Mouse (Mus musculus) hindbrain, embryonic 15.5 days (tissue): ENCODE measurements around the gene Trmt61a. TPM values are rescaled to one million over a fixed set of nuclear protein-coding genes. Genes with fewer than 3 reads are reported as not detected.
A peak's percentile ranks its signal among the peaks of the same experiment; 100 is the strongest.

Source experiments
- ATAC-seq: fragments of 200-750 bp; cut with Nextera tagmentation; 2 replicates; pipeline ENCODE4 v1.8.0; 2017; ENCODE audit warnings: low read depth, moderate number of reproducible peaks, moderate TSS enrichment; ENCODE audit not compliant: low FRiP score
- H3K27ac ChIP-seq: fragments of 300-500 bp; sonication (generic); replicated peaks from 2 replicates; pipeline ENCODE4 v1.5.1; 2015; ENCODE audit warnings: mild to moderate bottlenecking, inconsistent platforms
- H3K27me3 ChIP-seq: fragments of 300-500 bp; sonication (generic); 2 replicates; pipeline ENCODE4 v1.6.1; 2015; ENCODE audit warnings: control low read depth, inconsistent platforms
- H3K36me3 ChIP-seq: fragments of 300-500 bp; sonication (generic); 2 replicates; pipeline ENCODE4 v1.6.1; 2015; ENCODE audit warnings: control low read depth, inconsistent platforms
- H3K4me1 ChIP-seq: fragments of 300-500 bp; sonication (generic); replicated peaks from 2 replicates; pipeline ENCODE4 v1.6.1; 2015; ENCODE audit warnings: control low read depth, inconsistent platforms
- H3K4me2 ChIP-seq: fragments of 300-500 bp; sonication (generic); 2 replicates; pipeline ENCODE4 v1.6.1; 2015; ENCODE audit warnings: moderate library complexity, mild to moderate bottlenecking, inconsistent platforms
- H3K4me3 ChIP-seq: fragments of 300-500 bp; sonication (generic); 2 replicates; pipeline ENCODE4 v1.5.1; 2015; ENCODE audit warnings: mild to moderate bottlenecking, inconsistent platforms
- H3K9ac ChIP-seq: fragments of 300-500 bp; sonication (generic); 2 replicates; pipeline ENCODE4 v1.6.1; 2015; ENCODE audit warnings: inconsistent platforms
- H3K9me3 ChIP-seq: fragments of 300-500 bp; sonication (generic); 2 replicates; pipeline ENCODE4 v1.6.1; 2016; ENCODE audit warnings: control low read depth, inconsistent platforms
- WGBS: fragments of 180-500 bp; shearing (Covaris S2); methylation state at CpG from one replicate; pipeline ENCODE4 v1.1.7; 2015; 5-methylcytosine and 5-hydroxymethylcytosine counted together
- polyA plus RNA-seq: library from polyadenylated mRNA; unstranded; fragments of >200 nt; fragmentation: Nextera tagmentation; extraction: Ambion mirVana; gene quantifications from 2 replicates; pipeline ENCODE4 v1.2.1, GENCODE M21; 2015

The Trmt61a gene
- polyA plus RNA-seq, 1 experiment from 2014 or later: 11.5 TPM

DNA sequence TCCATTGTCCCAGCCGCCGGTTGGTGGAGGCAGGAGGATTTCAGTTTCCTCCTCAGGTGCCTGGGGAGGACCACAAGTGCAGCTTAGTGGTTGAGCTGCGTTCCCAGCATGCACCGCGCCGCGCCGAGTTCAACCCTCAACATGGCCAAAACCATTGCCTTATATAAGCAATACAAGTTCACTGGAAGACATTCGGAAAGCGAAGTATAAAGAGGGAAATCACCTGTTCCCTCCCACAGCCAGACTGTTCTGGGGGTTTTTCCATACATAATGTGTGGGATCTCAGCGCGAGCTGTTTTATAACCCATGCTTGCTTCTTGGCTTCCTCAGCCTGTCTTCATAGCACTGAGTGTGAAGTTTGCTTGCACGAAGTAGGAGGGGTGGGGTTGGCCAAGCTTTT lies 11.5 kb upstream of the Trmt61a start:
- ATAC-seq: no peak
- H3K27ac ChIP-seq: no peak overlapping the region
- 82% methylated on average over 13 of the region's 13 CpGs for WGBS
- peaks cover 10% of the 10 kb centered on the region; the same call in 1 of the 2 replicates for H3K36me3 ChIP-seq
- H3K4me3 ChIP-seq: no peak overlapping the region
- H3K9me3 ChIP-seq: no peaks in the 10 kb centered on the region
- H3K9ac ChIP-seq: no peak overlapping the region
- H3K4me2 ChIP-seq: no peak overlapping the region
- no peaks in the 10 kb centered on the region for H3K27me3 ChIP-seq
- peaks cover 32% of the 10 kb centered on the region for H3K4me1 ChIP-seq

DNA sequence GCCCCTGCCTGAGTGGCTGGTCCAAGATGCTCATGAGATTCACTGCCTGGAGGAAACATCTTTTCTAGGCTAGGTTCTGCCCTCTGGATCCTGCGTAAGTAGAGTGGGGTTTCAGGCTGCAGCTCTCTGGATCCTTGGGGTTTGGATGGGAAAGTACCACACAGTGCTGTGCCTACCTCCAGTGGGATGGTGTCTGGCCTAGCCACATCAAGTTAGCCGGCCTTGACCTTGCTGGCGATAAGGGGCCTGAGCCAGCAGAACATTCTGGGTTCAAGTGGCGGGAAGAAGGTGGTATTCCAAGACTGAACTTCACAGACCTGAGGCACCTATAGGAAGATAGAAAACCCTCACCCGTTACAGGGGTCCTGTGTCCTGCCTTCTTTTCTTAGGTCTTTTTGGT lies 10.5 kb upstream of the Trmt61a start:
- H3K4me2 ChIP-seq: no peak overlapping the region
- H3K36me3 ChIP-seq: peaks cover 6% of the 10 kb centered on the region; the same call in 1 of the 2 replicates
- H3K9me3 ChIP-seq: no peaks in the 10 kb centered on the region
- no peaks in the 10 kb centered on the region for H3K27me3 ChIP-seq
- 94% methylated on average over 5 of the region's 5 CpGs for WGBS
- ATAC-seq: no peak
- no peak overlapping the region for H3K4me3 ChIP-seq
- H3K9ac ChIP-seq: no peak overlapping the region
- peaks cover 34% of the 10 kb centered on the region for H3K4me1 ChIP-seq
- no peak overlapping the region for H3K27ac ChIP-seq

- Histone ChIP-seq H3K27ac (peak overlapping the region; percentile 81), H3K4me2 (peak overlapping the region; percentile 90), H3K9me3 (no peaks in the 10 kb centered on the region), H3K4me3 (peak overlapping the region; percentile 84), H3K27me3 (no peaks in the 10 kb centered on the region), H3K36me3 (peaks cover 6% of the 10 kb centered on the region; the same call in 1 of the 2 replicates), H3K9ac (peak overlapping the region; percentile 98; the same call in 1 of the 2 replicates), H3K4me1 (peaks cover 40% of the 10 kb centered on the region)
- peak; percentile 52; the same call in 1 of the 2 replicates for ATAC-seq
- under 1% methylated on average over 8 of the region's 8 CpGs for WGBS
These were observed 9.4 kb upstream of the Trmt61a start for GRCm38 (mm10) chr12:111668457-111668912.

DNA sequence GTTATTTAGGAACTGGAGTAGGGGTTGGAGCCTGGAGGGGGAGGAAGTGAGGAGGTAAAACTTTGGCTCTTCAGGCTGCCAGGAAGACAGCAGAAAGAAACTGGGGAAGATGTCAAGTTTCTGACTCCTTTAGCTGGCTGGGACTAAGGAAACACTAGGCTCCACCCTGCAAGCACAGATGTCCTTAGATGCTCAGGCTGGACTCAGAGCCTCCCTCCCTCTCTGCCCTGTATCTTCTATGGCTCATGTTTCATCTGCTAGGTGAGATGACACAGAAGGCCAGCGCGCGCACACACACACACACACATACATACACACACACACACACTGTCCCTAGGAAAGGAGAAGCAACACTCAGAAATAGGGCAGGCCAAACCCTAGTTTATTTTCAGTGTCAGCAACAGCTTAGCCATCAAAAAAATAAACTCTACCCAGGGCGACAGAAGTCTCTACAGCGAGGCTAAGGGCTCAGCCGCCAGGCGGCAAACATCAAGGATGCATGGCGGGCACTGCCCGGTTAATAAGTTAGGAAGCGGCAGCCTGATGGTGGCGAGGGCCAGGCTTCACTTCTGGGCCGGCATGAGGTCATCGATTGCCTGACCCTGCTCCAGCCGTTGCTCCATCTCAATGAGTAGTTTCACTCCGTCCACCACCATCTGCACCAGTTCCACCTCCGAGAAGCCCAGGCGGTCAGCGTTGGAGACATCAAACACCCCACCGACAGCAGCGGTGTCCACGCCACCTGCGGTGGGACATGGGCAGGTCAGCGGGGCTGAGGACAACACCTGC lies 8.7 kb upstream of the Trmt61a start:
- H3K4me2 ChIP-seq: peak overlapping the region; percentile 90
- H3K36me3 ChIP-seq: peaks cover 6% of the 10 kb centered on the region; the same call in 1 of the 2 replicates
- H3K27me3 ChIP-seq: no peaks in the 10 kb centered on the region
- H3K9ac ChIP-seq: peak overlapping the region; percentile 98
- peak overlapping the region; percentile 81 for H3K27ac ChIP-seq
- peak overlapping the region; percentile 84 for H3K4me3 ChIP-seq
- WGBS: 41% methylated on average over 23 of the region's 23 CpGs
- no peaks in the 10 kb centered on the region for H3K9me3 ChIP-seq
- ATAC-seq: no peak
- peaks cover 40% of the 10 kb centered on the region for H3K4me1 ChIP-seq

GRCm38 (mm10) chr12:111669961-111670360 lies 7.9 kb upstream of the Trmt61a start:
- H3K9ac ChIP-seq: peak overlapping the region; percentile 98
- peaks cover 6% of the 10 kb centered on the region; the same call in 1 of the 2 replicates for H3K36me3 ChIP-seq
- peak overlapping the region; percentile 90 for H3K4me2 ChIP-seq
- no peaks in the 10 kb centered on the region for H3K9me3 ChIP-seq
- 34% methylated on average over 8 of the region's 8 CpGs for WGBS
- no peaks in the 10 kb centered on the region for H3K27me3 ChIP-seq
- H3K4me3 ChIP-seq: peak overlapping the region; percentile 84
- peaks cover 40% of the 10 kb centered on the region for H3K4me1 ChIP-seq
- H3K27ac ChIP-seq: peak overlapping the region; percentile 94
- no peak for ATAC-seq

DNA sequence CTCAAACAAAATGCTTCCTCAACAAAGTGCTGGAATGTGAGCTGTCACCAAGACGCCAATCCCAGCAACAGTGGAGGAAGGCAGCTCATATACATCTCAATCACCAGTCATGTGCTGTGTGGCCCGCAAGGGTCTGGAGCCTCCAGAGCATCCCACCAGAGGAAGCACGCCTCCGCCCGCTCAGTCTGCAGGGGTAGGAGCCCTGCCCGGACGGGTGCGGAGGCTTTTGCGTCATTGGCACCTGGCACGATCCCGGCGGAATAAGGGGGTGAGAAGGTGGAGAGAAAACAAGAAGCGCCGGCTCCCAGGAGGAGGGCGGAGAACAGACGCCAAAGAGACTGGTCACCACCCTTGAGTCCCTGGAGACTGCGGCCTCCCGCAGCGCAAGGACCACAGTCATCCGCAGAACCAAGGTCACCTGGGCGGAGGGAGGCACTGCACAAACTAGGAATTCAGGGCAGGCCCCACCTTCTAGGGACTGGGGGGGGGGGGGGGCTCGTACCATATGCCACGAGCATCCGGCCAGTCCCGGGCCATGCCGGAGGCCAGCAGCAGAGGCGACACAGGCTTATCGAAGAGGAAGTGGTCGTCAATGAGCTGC lies 7.4 kb upstream of the Trmt61a start:
- WGBS: 3% methylated on average over 25 of the region's 29 CpGs
- no peak for ATAC-seq

GRCm38 (mm10) chr12:111670976-111671375 lies 6.9 kb upstream of the Trmt61a start:
- peak overlapping the region; percentile 94 for H3K27ac ChIP-seq
- peak overlapping the region; percentile 90 for H3K4me2 ChIP-seq
- peaks cover 40% of the 10 kb centered on the region for H3K4me1 ChIP-seq
- H3K4me3 ChIP-seq: peak overlapping the region; percentile 84
- WGBS: 1% methylated on average over 35 of the region's 35 CpGs
- peak; percentile 2; the same call in 1 of the 2 replicates for ATAC-seq
- no peaks in the 10 kb centered on the region for H3K27me3 ChIP-seq
- H3K9me3 ChIP-seq: no peaks in the 10 kb centered on the region
- H3K36me3 ChIP-seq: peaks cover 6% of the 10 kb centered on the region; the same call in 1 of the 2 replicates
- H3K9ac ChIP-seq: peak overlapping the region; percentile 98

More for the DNA sequence above, 7.4 kb upstream of the Trmt61a start:
- Histone ChIP-seq H3K36me3 (peaks cover 6% of the 10 kb centered on the region; the same call in 1 of the 2 replicates), H3K4me3 (peak overlapping the region; percentile 84), H3K9me3 (no peaks in the 10 kb centered on the region), H3K27me3 (no peaks in the 10 kb centered on the region), H3K27ac (peak overlapping the region; percentile 94), H3K4me1 (peaks cover 40% of the 10 kb centered on the region), H3K4me2 (peak overlapping the region; percentile 90), H3K9ac (peak overlapping the region; percentile 98)

DNA sequence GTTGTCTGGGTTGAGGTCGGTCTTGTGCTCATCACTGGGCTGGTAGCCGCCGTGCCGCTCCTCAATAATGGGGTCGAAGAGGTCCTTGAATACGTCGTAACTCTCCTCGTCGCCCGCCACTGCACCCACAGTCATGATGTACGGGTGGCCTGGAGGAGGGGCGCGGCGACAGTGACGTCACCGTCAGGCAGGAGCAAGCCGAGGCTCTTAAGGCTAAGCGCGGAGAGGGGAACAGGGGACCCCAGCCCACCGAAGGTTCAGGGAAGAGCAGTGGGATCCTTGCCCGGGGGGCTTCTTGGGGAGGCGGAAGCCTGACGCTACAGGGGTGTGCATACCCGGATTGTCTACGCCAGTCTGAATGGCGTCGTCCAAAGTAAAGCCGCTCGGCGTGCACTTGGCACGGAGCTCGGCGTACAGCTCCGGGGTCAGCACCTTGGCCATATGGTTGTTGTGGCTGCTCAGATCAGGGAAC lies 6.4 kb upstream of the Trmt61a start:
- under 1% methylated on average over 34 of the region's 34 CpGs for WGBS
- Histone ChIP-seq H3K27me3 (no peaks in the 10 kb centered on the region), H3K4me3 (peak overlapping the region; percentile 84), H3K9ac (peak overlapping the region; percentile 98), H3K4me2 (peak overlapping the region; percentile 90), H3K27ac (peak overlapping the region; percentile 94), H3K9me3 (no peaks in the 10 kb centered on the region), H3K36me3 (peaks cover 6% of the 10 kb centered on the region; the same call in 1 of the 2 replicates), H3K4me1 (peaks cover 40% of the 10 kb centered on the region)
- ATAC-seq: peak; percentile 65

- no peaks in the 10 kb centered on the region for H3K9me3 ChIP-seq
- H3K4me3 ChIP-seq: peak within 1 kb of the TSS; percentile 84
- WGBS: under 1% methylated on average over 31 of the region's 31 CpGs
- peak within 1 kb of the TSS; percentile 90 for H3K4me2 ChIP-seq
- H3K27ac ChIP-seq: peak within 1 kb of the TSS; percentile 94
- H3K4me1 ChIP-seq: peaks cover 42% of the 10 kb centered on the region
- H3K36me3 ChIP-seq: peaks cover 6% of the 10 kb centered on the region; the same call in 1 of the 2 replicates
- peak; percentile 85 for ATAC-seq
- H3K9ac ChIP-seq: peak within 1 kb of the TSS; percentile 98
- H3K27me3 ChIP-seq: no peaks in the 10 kb centered on the region
These were observed 5.7 kb upstream of the Trmt61a start, which contains the start of gene Ckb for GRCm38 (mm10) chr12:111672176-111672575. Gene Ckb, minus strand, starts transcription at chr12:111672338.

DNA sequence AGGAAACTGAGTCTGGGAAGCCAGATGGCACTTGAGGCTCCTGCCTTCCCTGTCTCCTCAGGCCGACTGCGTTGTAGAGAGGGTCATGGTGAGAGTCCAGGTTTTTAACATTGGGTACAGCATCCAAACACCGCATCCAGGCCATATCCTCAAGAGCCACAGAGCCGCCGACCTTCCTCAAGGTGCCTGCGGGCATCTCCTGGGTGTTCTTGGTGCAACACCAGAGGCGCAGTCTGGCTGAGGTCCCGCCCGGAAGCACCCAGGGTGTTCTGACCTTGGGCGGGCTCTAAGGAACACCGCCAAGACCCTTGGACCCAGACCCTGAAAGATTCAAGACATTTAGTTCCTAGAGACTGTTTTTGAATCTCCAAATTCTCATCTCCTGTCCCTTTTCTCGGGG lies 5.3 kb upstream of the Trmt61a start:
- peak overlapping the region; percentile 98 for H3K9ac ChIP-seq
- H3K4me1 ChIP-seq: peaks cover 46% of the 10 kb centered on the region
- H3K4me3 ChIP-seq: peak overlapping the region; percentile 84
- WGBS: 9% methylated on average over 12 of the region's 12 CpGs
- no peak; the same call in 1 of the 2 replicates for ATAC-seq
- peak overlapping the region; percentile 94 for H3K27ac ChIP-seq
- H3K27me3 ChIP-seq: no peaks in the 10 kb centered on the region
- H3K4me2 ChIP-seq: peak overlapping the region; percentile 90
- no peaks in the 10 kb centered on the region for H3K9me3 ChIP-seq
- H3K36me3 ChIP-seq: peaks cover 6% of the 10 kb centered on the region; the same call in 1 of the 2 replicates

GRCm38 (mm10) chr12:111674850-111675486 lies 2.9 kb upstream of the Trmt61a start:
- Histone ChIP-seq H3K9me3 (no peaks in the 10 kb centered on the region), H3K27me3 (no peaks in the 10 kb centered on the region), H3K4me3 (no peak overlapping the region), H3K36me3 (0 out of 2 replicates have a peak, but pooled peaks cover 5% of the 10 kb centered on the region), H3K27ac (no peak overlapping the region), H3K4me2 (no peak overlapping the region), H3K9ac (no peak overlapping the region), H3K4me1 (peaks cover 40% of the 10 kb centered on the region)
- no peak for ATAC-seq
- WGBS: 72% methylated on average over 2 of the region's 2 CpGs
